Mouse (Mus musculus): ENCODE data around the gene P4htm.
"Not testable (repeated sequence)": the region's sequence is repeated elsewhere in the genome, so short reads cannot be mapped to it uniquely, and the experiment has no call there.

P4htm gene

GRCm38 (mm10) chr9:108596998-108597764 is at the start of gene P4htm:
Gene P4htm (minus strand): TSS chr9:108597667.
- DNase-seq (ENCODE audit: low spot score) = no peak

- no peak for DNase-seq (ENCODE audit: low spot score)
These were observed 42.4 kb upstream of the P4htm start for GRCm38 (mm10) chr9:108639825-108640224.

GRCm38 (mm10) chr9:108635415-108635814 is 37.9 kb upstream of the P4htm start:
- no peak for DNase-seq (ENCODE audit: low spot score)

- no peak for DNase-seq (ENCODE audit: low spot score)
These were observed 36.4 kb upstream of the P4htm start for GRCm38 (mm10) chr9:108633846-108634245.

GRCm38 (mm10) chr9:108632375-108632774 is 34.9 kb upstream of the P4htm start:
- peak; percentile 17 for DNase-seq (ENCODE audit: low spot score)

- DNase-seq (ENCODE audit: low spot score) = no peak
These were observed 34.3 kb upstream of the P4htm start for GRCm38 (mm10) chr9:108631631-108632256.

- DNase-seq (ENCODE audit: low spot score) = no peak
These were observed 33.2 kb upstream of the P4htm start for GRCm38 (mm10) chr9:108630683-108631082.

GRCm38 (mm10) chr9:108628141-108628540 is 30.7 kb upstream of the P4htm start:
- no peak for DNase-seq (ENCODE audit: low spot score)

- DNase-seq (ENCODE audit: low spot score) = no peak
These were observed 29.0 kb upstream of the P4htm start for GRCm38 (mm10) chr9:108626498-108626897.

- no peak for DNase-seq (ENCODE audit: low spot score)
These were observed 19.8 kb upstream of the P4htm start for GRCm38 (mm10) chr9:108617301-108617700.

GRCm38 (mm10) chr9:108611488-108611887 is 14.0 kb upstream of the P4htm start:
- no peak for DNase-seq (ENCODE audit: low spot score)

- no peak for DNase-seq (ENCODE audit: low spot score)
These were observed 11.4 kb upstream of the P4htm start for GRCm38 (mm10) chr9:108608889-108609288.

- not testable (repeated sequence) for DNase-seq (ENCODE audit: low spot score)
These were observed 10.5 kb upstream of the P4htm start for GRCm38 (mm10) chr9:108607929-108608328.

GRCm38 (mm10) chr9:108601986-108602385 is 4.5 kb upstream of the P4htm start:
- no peak for DNase-seq (ENCODE audit: low spot score)

GRCm38 (mm10) chr9:108600011-108600410 is 2.5 kb upstream of the P4htm start:
- DNase-seq (ENCODE audit: low spot score) = no peak

- DNase-seq (ENCODE audit: low spot score) = no peak
These were observed 1.6 kb upstream of the P4htm start for GRCm38 (mm10) chr9:108599021-108599566.

GRCm38 (mm10) chr9:108594354-108594753 is 3.1 kb downstream of the P4htm start:
- DNase-seq (ENCODE audit: low spot score) = no peak

- no peak for DNase-seq (ENCODE audit: low spot score)
These were observed 6.0 kb downstream of the P4htm start for GRCm38 (mm10) chr9:108591462-108591861.

- no peak for DNase-seq (ENCODE audit: low spot score)
These were observed 8.2 kb downstream of the P4htm start for GRCm38 (mm10) chr9:108589229-108589628.

- DNase-seq (ENCODE audit: low spot score) = no peak
These were observed 9.8 kb downstream of the P4htm start for GRCm38 (mm10) chr9:108587571-108588180.

- DNase-seq (ENCODE audit: low spot score) = no peak
These were observed 18.1 kb downstream of the P4htm start for GRCm38 (mm10) chr9:108579344-108579690.

- peak; percentile 74 for DNase-seq (ENCODE audit: low spot score)
These were observed 18.7 kb downstream of the P4htm start, which contains the start of gene Wdr6 for GRCm38 (mm10) chr9:108578545-108579343. Gene Wdr6 (minus strand): TSS chr9:108578739.

Measured in spleen, adult 12 weeks (tissue).